Mouse (Mus musculus) hindbrain, embryonic 13.5 days (tissue): ENCODE results near the gene Itpripl2. TPM values are rescaled to one million over a fixed set of nuclear protein-coding genes. Genes with fewer than 3 reads are reported as not detected.
A peak's percentile ranks its signal among the peaks of the same experiment; 100 is the strongest.

Experiments
- ATAC-seq: fragments of 200-750 bp; cut with Nextera tagmentation; 2 replicates; pipeline ENCODE4 v1.8.0; 2017; ENCODE audit warnings: moderate TSS enrichment; ENCODE audit not compliant: low FRiP score
- H3K27ac ChIP-seq: fragments of 300-500 bp; sonication (generic); 2 replicates; pipeline ENCODE4 v1.5.1; 2015; ENCODE audit warnings: inconsistent platforms, mild to moderate bottlenecking, moderate library complexity
- H3K27me3 ChIP-seq: fragments of 300-500 bp; sonication (generic); 2 replicates; pipeline ENCODE4 v1.6.1; 2015; ENCODE audit warnings: mild to moderate bottlenecking, inconsistent platforms
- H3K36me3 ChIP-seq: fragments of 300-500 bp; sonication (generic); 2 replicates; pipeline ENCODE4 v1.6.1; 2015; ENCODE audit warnings: mild to moderate bottlenecking, inconsistent platforms
- H3K4me1 ChIP-seq: fragments of 300-500 bp; sonication (generic); replicated peaks from 2 replicates; pipeline ENCODE4 v1.6.1; 2015; ENCODE audit warnings: inconsistent platforms
- H3K4me2 ChIP-seq: fragments of 300-500 bp; sonication (generic); 2 replicates; pipeline ENCODE4 v1.6.1; 2015; ENCODE audit warnings: inconsistent platforms, mild to moderate bottlenecking, moderate library complexity
- H3K4me3 ChIP-seq: fragments of 300-500 bp; sonication (generic); 2 replicates; pipeline ENCODE4 v1.5.1; 2015; ENCODE audit warnings: mild to moderate bottlenecking, inconsistent platforms
- H3K9ac ChIP-seq: fragments of 300-500 bp; sonication (generic); 2 replicates; pipeline ENCODE4 v1.6.1; 2015; ENCODE audit warnings: mild to moderate bottlenecking, inconsistent platforms
- H3K9me3 ChIP-seq: fragments of 300-500 bp; sonication (generic); 2 replicates; pipeline ENCODE4 v1.6.1; 2016; ENCODE audit warnings: inconsistent platforms
- WGBS: fragments of 180-500 bp; shearing (Covaris S2); methylation state at CpG from one replicate; pipeline ENCODE4 v1.1.7; 2015; 5-methylcytosine and 5-hydroxymethylcytosine counted together
- polyA plus RNA-seq: library from polyadenylated mRNA; unstranded; fragments of >200 nt; fragmentation: Nextera tagmentation; extraction: Ambion mirVana; gene quantifications from 2 replicates; pipeline ENCODE4 v1.2.1, GENCODE M21; 2015

Gene Itpripl2
- polyA plus RNA-seq, 1 experiment from 2014 or later, result 1.2 TPM

GRCm38 (mm10) chr7:118452940-118453339, 38.8 kb downstream of the Itpripl2 start:
- H3K36me3 ChIP-seq, result no peaks in the 10 kb centered on the region
- H3K27me3 ChIP-seq, result peaks cover 12% of the 10 kb centered on the region

GRCm38 (mm10) chr7:118448134-118448967, 43.4 kb downstream of the Itpripl2 start, which contains the start of gene Syt17:
TSS of gene Syt17 (minus strand) at chr7:118448222.
- H3K4me3 ChIP-seq, result peak within 1 kb of the TSS; percentile 61
- H3K9ac ChIP-seq, result peak within 1 kb of the TSS; percentile 78
- no peaks in the 10 kb centered on the region for H3K36me3 ChIP-seq
- no peak within 1 kb of the TSS for H3K27ac ChIP-seq
- peak; percentile 73 for ATAC-seq
- H3K9me3 ChIP-seq, result no peaks in the 10 kb centered on the region
- peaks cover 26% of the 10 kb centered on the region for H3K4me1 ChIP-seq
- WGBS, result under 1% methylated on average over 58 of the region's 58 CpGs
- peaks cover 31% of the 10 kb centered on the region; the same call in 1 of the 2 replicates for H3K27me3 ChIP-seq
- peak within 1 kb of the TSS; percentile 91 for H3K4me2 ChIP-seq

More at GRCm38 (mm10) chr7:118452940-118453339, 38.8 kb downstream of the Itpripl2 start:
- Histone ChIP-seq H3K9ac (no peak overlapping the region), H3K27ac (no peak overlapping the region), H3K4me1 (peaks cover 11% of the 10 kb centered on the region), H3K4me2 (no peak overlapping the region), H3K9me3 (no peaks in the 10 kb centered on the region), H3K4me3 (no peak overlapping the region)
- ATAC-seq, result no peak
- 53% methylated on average over 2 of the region's 2 CpGs for WGBS

- Histone ChIP-seq H3K27ac (no peak overlapping the region), H3K4me1 (peaks cover 28% of the 10 kb centered on the region), H3K9me3 (no peaks in the 10 kb centered on the region), H3K4me3 (peak overlapping the region; percentile 61), H3K9ac (peak overlapping the region; percentile 78), H3K4me2 (peak overlapping the region; percentile 91), H3K36me3 (no peaks in the 10 kb centered on the region), H3K27me3 (peaks cover 31% of the 10 kb centered on the region; the same call in 1 of the 2 replicates)
- WGBS, result under 1% methylated on average over 64 of the region's 65 CpGs
- ATAC-seq, result peak; percentile 63
Measured at GRCm38 (mm10) chr7:118447291-118448133, 44.3 kb downstream of the Itpripl2 start.

- ATAC-seq, result no peak
- WGBS, result 72% methylated on average over 7 of the region's 7 CpGs
- Histone ChIP-seq H3K4me3 (no peak overlapping the region), H3K36me3 (no peaks in the 10 kb centered on the region), H3K4me2 (no peak overlapping the region), H3K27me3 (peaks cover 24% of the 10 kb centered on the region; the same call in 1 of the 2 replicates), H3K4me1 (peaks cover 26% of the 10 kb centered on the region), H3K9ac (no peak overlapping the region), H3K27ac (no peak overlapping the region), H3K9me3 (no peaks in the 10 kb centered on the region)
Measured at GRCm38 (mm10) chr7:118443895-118444485, 47.8 kb downstream of the Itpripl2 start.

GRCm38 (mm10) chr7:118443371-118443770, 48.4 kb downstream of the Itpripl2 start:
- H3K4me1 ChIP-seq, result peaks cover 21% of the 10 kb centered on the region
- H3K4me2 ChIP-seq, result peak overlapping the region; percentile 26
- no peaks in the 10 kb centered on the region for H3K9me3 ChIP-seq
- ATAC-seq, result no peak
- H3K27me3 ChIP-seq, result peaks cover 22% of the 10 kb centered on the region; the same call in 1 of the 2 replicates
- H3K27ac ChIP-seq, result no peak overlapping the region
- no peak overlapping the region for H3K4me3 ChIP-seq
- no peak overlapping the region for H3K9ac ChIP-seq
- 9% methylated on average over 9 of the region's 9 CpGs for WGBS
- no peaks in the 10 kb centered on the region for H3K36me3 ChIP-seq

- no peak overlapping the region for H3K9ac ChIP-seq
- H3K27me3 ChIP-seq, result peaks cover 8% of the 10 kb centered on the region; the same call in 1 of the 2 replicates
- no peak overlapping the region for H3K27ac ChIP-seq
- no peaks in the 10 kb centered on the region for H3K9me3 ChIP-seq
- no peak overlapping the region for H3K4me2 ChIP-seq
- H3K36me3 ChIP-seq, result no peaks in the 10 kb centered on the region
- no peak for ATAC-seq
- H3K4me3 ChIP-seq, result no peak overlapping the region
- peaks cover 5% of the 10 kb centered on the region for H3K4me1 ChIP-seq
- WGBS, result 88% methylated on average over 6 of the region's 6 CpGs
Measured at GRCm38 (mm10) chr7:118441535-118441934, 50.2 kb downstream of the Itpripl2 start.

- no peak for ATAC-seq
- Histone ChIP-seq H3K27ac (no peak overlapping the region), H3K9me3 (no peaks in the 10 kb centered on the region), H3K36me3 (no peaks in the 10 kb centered on the region), H3K4me3 (no peak overlapping the region), H3K4me1 (no peaks in the 10 kb centered on the region), H3K27me3 (no peaks in the 10 kb centered on the region), H3K9ac (no peak overlapping the region), H3K4me2 (no peak overlapping the region)
- WGBS, result 54% methylated on average over 7 of the region's 7 CpGs
Measured at GRCm38 (mm10) chr7:118437101-118437802, 54.5 kb downstream of the Itpripl2 start.

Other genes with a start within 250 kb of the Itpripl2 start
- 20.7 and 21.5 TPM in 2 replicates for gene Smg1, start 248.3 kb downstream of the Itpripl2 start, polyA plus RNA-seq
- 9.4 and 9.6 TPM in 2 replicates for gene Syt17, start 43.8 kb downstream of the Itpripl2 start, polyA plus RNA-seq
- gene Coq7, start 41.4 kb upstream of the Itpripl2 start, polyA plus RNA-seq, result 105 and 106 TPM in 2 replicates
- gene Tmc7, start 92.8 kb upstream of the Itpripl2 start, polyA plus RNA-seq, result 6.3 TPM in 2 replicates
- 0.19 and 0.21 TPM in 2 replicates for gene Tmc5, start 105.3 kb upstream of the Itpripl2 start, polyA plus RNA-seq
- gene Gde1, start 213.8 kb upstream of the Itpripl2 start, polyA plus RNA-seq, result 168 TPM in 2 replicates
- 28.1 and 32.5 TPM in 2 replicates for gene Ccp110, start 220.6 kb upstream of the Itpripl2 start, polyA plus RNA-seq
- gene Vps35l, start 248.3 kb upstream of the Itpripl2 start, polyA plus RNA-seq, result 93.0 and 95.2 TPM in 2 replicates